Mouse (Mus musculus): ENCODE data around the gene Zfp697. TPM values are rescaled to one million over a fixed set of nuclear protein-coding genes. Genes with fewer than 3 reads are reported as not detected.
"Not testable (repeated sequence)": the region's sequence is repeated elsewhere in the genome, so short reads cannot be mapped to it uniquely, and the experiment has no call there.

Gene Zfp697
- polyA plus RNA-seq, 1 experiment from 2014 or later = 9.2 TPM

DNA sequence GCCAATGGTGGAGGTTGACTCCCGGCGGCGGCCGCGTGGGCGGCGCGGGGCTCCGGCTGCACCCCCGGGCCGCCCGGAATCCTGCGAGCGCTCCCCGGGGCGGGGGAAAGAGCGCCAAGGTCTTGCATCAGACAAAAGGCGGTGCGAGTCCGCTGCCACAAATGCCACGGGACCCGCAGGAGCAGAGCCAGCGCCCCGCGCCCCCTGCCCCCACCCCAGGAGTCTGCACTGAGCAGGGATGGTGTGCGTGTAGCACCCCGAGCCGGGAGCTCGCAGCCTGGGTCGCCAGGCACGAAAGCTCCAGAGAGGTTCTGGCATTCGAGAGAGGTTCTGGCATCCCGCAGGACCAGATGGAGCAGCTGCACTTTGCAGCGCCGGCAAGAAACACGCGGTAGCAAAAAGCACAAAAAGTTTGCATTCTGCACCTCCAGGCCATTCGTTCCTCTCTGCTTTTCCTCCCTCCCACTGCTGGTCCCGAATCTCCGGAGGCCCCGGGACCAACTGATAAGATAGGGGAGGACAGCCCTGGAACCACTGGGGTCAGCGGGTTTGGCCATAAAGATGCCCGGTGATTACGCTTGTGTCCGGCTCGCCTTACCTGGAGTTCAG, 43.1 kb upstream of the Zfp697 start:
- H3K4me3 ChIP-seq (ENCODE audit: low read depth, low read length) = peak overlapping the region; percentile 44
- H3K27ac ChIP-seq (ENCODE audit: low read length) = no peak overlapping the region
- TF ChIP-seq CTCF (IDR thresholded peaks at IDR 0.05) = no peak
- peaks cover 8% of the 10 kb centered on the region; the same call in 1 of the 2 replicates for H3K4me1 ChIP-seq (ENCODE audit: insufficient read depth, low read depth, low read length)
- DNase-seq (ENCODE audit: low spot score) (peak; percentile 31), ATAC-seq (peak; percentile 59)
- H3K36me3 ChIP-seq (ENCODE audit: insufficient read depth, low read length) = no peaks in the 10 kb centered on the region
- no peak overlapping the region for H3K9ac ChIP-seq (replicated peaks; ENCODE audit: low read depth)
- under 1% methylated on average over 42 of the region's 46 CpGs for WGBS
- peak overlapping the region; percentile 96 for H3K4me2 ChIP-seq (replicated peaks; ENCODE audit: low read depth, low read length)
- no peaks in the 10 kb centered on the region for H3K9me3 ChIP-seq (ENCODE audit: low read length)
- H3K27me3 ChIP-seq (replicated peaks; ENCODE audit: insufficient read depth, low read length) = no peaks in the 10 kb centered on the region

GRCm38 (mm10) chr3:98339706-98340109, 42.6 kb upstream of the Zfp697 start, which contains the start of gene Phgdh:
TSS of gene Phgdh (minus strand) at chr3:98339990.
- peak within 1 kb of the TSS; percentile 96 for H3K4me2 ChIP-seq (replicated peaks; ENCODE audit: low read depth, low read length)
- not testable (repeated sequence) for H3K9ac ChIP-seq (replicated peaks; ENCODE audit: low read depth); H3K4me1 ChIP-seq (ENCODE audit: insufficient read depth, low read depth, low read length); H3K27ac ChIP-seq (ENCODE audit: low read length); H3K36me3 ChIP-seq (ENCODE audit: insufficient read depth, low read length); H3K9me3 ChIP-seq (ENCODE audit: low read length); H3K27me3 ChIP-seq (replicated peaks; ENCODE audit: insufficient read depth, low read length)
- 0% methylated on average over 8 of the region's 10 CpGs for WGBS
- peak within 1 kb of the TSS; percentile 44 for H3K4me3 ChIP-seq (ENCODE audit: low read depth, low read length)
- ATAC-seq = peak; percentile 74
- DNase-seq (ENCODE audit: low spot score) = peak; percentile 77

DNA sequence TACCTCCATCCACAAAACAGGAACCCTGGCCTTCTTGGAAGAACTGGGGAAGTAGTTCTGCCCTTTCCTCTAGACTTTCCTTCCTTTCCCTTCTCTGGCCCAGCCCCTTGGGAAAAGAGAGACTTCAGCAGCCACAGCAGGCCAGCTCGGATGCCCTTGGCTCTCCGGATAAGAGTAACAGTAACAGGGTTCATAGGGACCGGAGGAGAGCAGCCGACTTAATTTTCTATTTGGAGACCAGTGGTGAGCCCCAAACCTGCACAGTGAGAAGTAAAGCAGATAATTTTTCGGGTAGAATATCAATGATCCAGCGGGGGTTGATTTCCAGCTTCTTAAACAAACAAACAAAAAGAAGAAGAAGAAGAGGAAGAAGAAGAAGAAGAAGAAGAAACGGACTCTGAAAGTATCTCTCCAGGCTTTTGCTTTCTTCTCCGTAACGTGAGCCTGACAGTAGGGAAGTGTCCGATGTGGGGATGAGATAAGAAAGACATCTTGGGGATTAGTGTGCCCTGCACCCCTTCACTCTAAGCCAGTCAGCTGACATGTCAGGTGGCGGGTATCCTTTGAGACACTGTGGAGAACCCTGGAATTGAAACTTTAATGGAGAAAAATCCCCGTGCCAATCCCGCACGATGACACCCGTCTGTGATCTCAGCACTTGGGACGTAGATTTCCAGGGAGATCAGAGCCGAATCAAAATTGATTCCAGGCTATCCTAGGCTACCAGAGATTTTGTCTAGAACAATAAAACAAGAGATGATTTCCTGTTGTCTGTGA, 41.3 kb upstream of the Zfp697 start:
- TF ChIP-seq CTCF (IDR thresholded peaks at IDR 0.05) = no peak
- no peak for TF ChIP-seq EP300 (IDR thresholded peaks at IDR 0.05)
- H3K36me3 ChIP-seq (ENCODE audit: insufficient read depth, low read length) = no peaks in the 10 kb centered on the region
- H3K4me2 ChIP-seq (replicated peaks; ENCODE audit: low read depth, low read length) = no peak overlapping the region
- H3K9me3 ChIP-seq (ENCODE audit: low read length) = no peaks in the 10 kb centered on the region
- H3K4me3 ChIP-seq (ENCODE audit: low read depth, low read length) = no peak overlapping the region
- ATAC-seq (no peak), DNase-seq (ENCODE audit: low spot score) (no peak)
- peaks cover 8% of the 10 kb centered on the region; the same call in 1 of the 2 replicates for H3K4me1 ChIP-seq (ENCODE audit: insufficient read depth, low read depth, low read length)
- H3K27me3 ChIP-seq (replicated peaks; ENCODE audit: insufficient read depth, low read length) = no peaks in the 10 kb centered on the region
- WGBS = 82% methylated on average over 17 of the region's 17 CpGs
- no peak overlapping the region for H3K27ac ChIP-seq (ENCODE audit: low read length)
- no peak overlapping the region for H3K9ac ChIP-seq (replicated peaks; ENCODE audit: low read depth)

- no peak for DNase-seq (ENCODE audit: low spot score)
- 80% methylated on average over 3 of the region's 3 CpGs for WGBS
- H3K4me3 ChIP-seq (ENCODE audit: low read depth, low read length) = no peak overlapping the region
- no peaks in the 10 kb centered on the region for H3K27me3 ChIP-seq (replicated peaks; ENCODE audit: insufficient read depth, low read length)
- H3K27ac ChIP-seq (ENCODE audit: low read length) = no peak overlapping the region
- H3K4me1 ChIP-seq (ENCODE audit: insufficient read depth, low read depth, low read length) = peaks cover 8% of the 10 kb centered on the region; the same call in 1 of the 2 replicates
- no peak overlapping the region for H3K9ac ChIP-seq (replicated peaks; ENCODE audit: low read depth)
- ATAC-seq = no peak
- TF ChIP-seq CTCF (IDR thresholded peaks at IDR 0.05) (no peak), EP300 (IDR thresholded peaks at IDR 0.05) (no peak)
- H3K36me3 ChIP-seq (ENCODE audit: insufficient read depth, low read length) = no peaks in the 10 kb centered on the region
- H3K4me2 ChIP-seq (replicated peaks; ENCODE audit: low read depth, low read length) = no peak overlapping the region
- H3K9me3 ChIP-seq (ENCODE audit: low read length) = no peaks in the 10 kb centered on the region
Observed at GRCm38 (mm10) chr3:98343235-98343634, 39.0 kb upstream of the Zfp697 start.

DNA sequence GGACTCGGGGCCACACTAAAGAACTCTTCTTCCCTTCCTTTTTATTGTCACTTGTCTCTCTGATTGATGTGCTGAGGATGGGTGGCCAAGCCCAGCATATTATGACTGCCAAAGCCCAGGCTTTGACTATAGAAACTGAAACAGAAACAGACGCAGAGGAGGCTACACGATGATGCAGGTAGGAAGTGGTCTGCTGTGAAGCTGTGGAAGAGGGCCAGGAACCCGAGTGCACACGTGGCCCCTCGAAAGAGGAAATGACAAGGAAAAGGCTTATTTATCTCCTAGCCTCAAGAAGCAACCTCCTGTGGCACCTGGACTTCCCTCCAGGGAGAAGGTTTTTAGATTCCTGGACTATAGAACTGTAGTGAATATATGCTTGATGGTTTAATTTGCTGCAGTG, 34.2 kb upstream of the Zfp697 start:
- Histone ChIP-seq H3K36me3 (ENCODE audit: insufficient read depth, low read length) (no peaks in the 10 kb centered on the region), H3K9ac (replicated peaks; ENCODE audit: low read depth) (no peak overlapping the region), H3K9me3 (ENCODE audit: low read length) (no peaks in the 10 kb centered on the region), H3K4me1 (ENCODE audit: insufficient read depth, low read depth, low read length) (no peaks in the 10 kb centered on the region), H3K27ac (ENCODE audit: low read length) (no peak overlapping the region), H3K4me3 (ENCODE audit: low read depth, low read length) (no peak overlapping the region), H3K27me3 (replicated peaks; ENCODE audit: insufficient read depth, low read length) (no peaks in the 10 kb centered on the region), H3K4me2 (replicated peaks; ENCODE audit: low read depth, low read length) (no peak overlapping the region)
- 55% methylated on average over 6 of the region's 6 CpGs for WGBS
- TF ChIP-seq CTCF (IDR thresholded peaks at IDR 0.05) (no peak), EP300 (IDR thresholded peaks at IDR 0.05) (no peak)
- no peak for ATAC-seq
- DNase-seq (ENCODE audit: low spot score) = no peak

DNA sequence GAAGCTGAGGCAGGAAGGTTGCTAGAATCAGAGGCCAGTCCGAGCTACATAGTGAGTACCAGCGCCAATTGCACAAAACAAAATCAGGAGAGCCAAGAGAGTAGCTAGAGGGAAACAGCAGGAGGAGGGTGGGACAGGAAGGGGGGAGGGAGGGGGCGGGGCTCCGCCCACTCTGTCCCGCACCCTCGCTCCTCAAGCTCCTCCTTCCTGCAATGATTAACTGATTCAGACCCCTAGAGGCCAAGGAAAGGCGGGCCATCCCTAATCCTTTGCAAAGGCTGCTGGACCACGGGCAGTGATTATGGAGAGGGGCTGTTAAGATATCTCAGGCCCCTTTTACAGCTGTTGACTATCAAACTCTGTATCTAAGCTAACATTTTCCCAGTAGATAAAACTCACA, 33.6 kb upstream of the Zfp697 start:
- H3K27me3 ChIP-seq (replicated peaks; ENCODE audit: insufficient read depth, low read length) = no peaks in the 10 kb centered on the region
- no peak for DNase-seq (ENCODE audit: low spot score)
- H3K36me3 ChIP-seq (ENCODE audit: insufficient read depth, low read length) = no peaks in the 10 kb centered on the region
- no peaks in the 10 kb centered on the region for H3K9me3 ChIP-seq (ENCODE audit: low read length)
- H3K9ac ChIP-seq (replicated peaks; ENCODE audit: low read depth) = no peak overlapping the region
- no peak for ATAC-seq
- 29% methylated on average over 7 of the region's 8 CpGs for WGBS
- no peaks in the 10 kb centered on the region for H3K4me1 ChIP-seq (ENCODE audit: insufficient read depth, low read depth, low read length)
- no peak overlapping the region for H3K27ac ChIP-seq (ENCODE audit: low read length)
- no peak for TF ChIP-seq CTCF (IDR thresholded peaks at IDR 0.05)
- TF ChIP-seq EP300 (IDR thresholded peaks at IDR 0.05) = no peak
- no peak overlapping the region for H3K4me2 ChIP-seq (replicated peaks; ENCODE audit: low read depth, low read length)
- H3K4me3 ChIP-seq (ENCODE audit: low read depth, low read length) = no peak overlapping the region
